Mouse (Mus musculus): ENCODE measurements around the gene Spint5. TPM values are rescaled to one million over a fixed set of nuclear protein-coding genes. Genes with fewer than 3 reads are reported as not detected.

Spint5 gene
- polyA plus RNA-seq, 2 experiments: not detected

GRCm38 (mm10) chr2:164676916-164677685 lies 38.0 kb upstream of the Spint5 start:
- H3K36me3 ChIP-seq (replicated peaks; ENCODE audit: control insufficient read depth, insufficient read depth, low read depth): no peaks in the 10 kb centered on the region
- H3K27ac ChIP-seq: no peak overlapping the region
- no peak overlapping the region for H3K9ac ChIP-seq (replicated peaks)
- H3K27me3 ChIP-seq (ENCODE audit: control insufficient read depth, insufficient read depth, low read length): no peaks in the 10 kb centered on the region
- H3K9me3 ChIP-seq (ENCODE audit: control insufficient read depth, low read length): no peaks in the 10 kb centered on the region
- WGBS (ENCODE audit: insufficient replicate concordance): 65% methylated on average over 16 of the region's 16 CpGs
- TF ChIP-seq CTCF (IDR thresholded peaks at IDR 0.05; ENCODE audit: low read depth) (no peak), EP300 (IDR thresholded peaks at IDR 0.05; ENCODE audit: low read depth) (no peak)
- peaks cover 0 to 2% of the 10 kb centered on the region in 2 experiments; a peak in 2 of 4 replicates for H3K4me1 ChIP-seq (replicated peaks; ENCODE audit: control insufficient read depth in 2 of 2, insufficient read depth in 2 of 2, low read length in 1 of 2)
- H3K4me3 ChIP-seq (ENCODE audit: insufficient read depth in 1 of 2, low read depth in 2 of 2, low read length in 2 of 2): no peak overlapping the region
- no peak for DNase-seq (ENCODE audit: low read depth in 3 of 3, low spot score in 3 of 3)
- ATAC-seq (ENCODE audit: insufficient read depth): no peak
- H3K4me2 ChIP-seq (ENCODE audit: low read depth): no peak overlapping the region

GRCm38 (mm10) chr2:164678848-164679625 lies 36.1 kb upstream of the Spint5 start:
- H3K9ac ChIP-seq (replicated peaks): no peak overlapping the region; the same call in 1 of the 2 replicates
- 20% methylated on average over 19 of the region's 19 CpGs for WGBS (ENCODE audit: insufficient replicate concordance)

GRCm38 (mm10) chr2:164679906-164680305 lies 35.2 kb upstream of the Spint5 start:
- no peak overlapping the region for H3K4me2 ChIP-seq (ENCODE audit: low read depth)
- peaks cover 0 to 2% of the 10 kb centered on the region in 2 experiments; a peak in 2 of 4 replicates for H3K4me1 ChIP-seq (replicated peaks; ENCODE audit: control insufficient read depth in 2 of 2, insufficient read depth in 2 of 2, low read length in 1 of 2)
- no peaks in the 10 kb centered on the region for H3K36me3 ChIP-seq (replicated peaks; ENCODE audit: control insufficient read depth, insufficient read depth, low read depth)
- WGBS (ENCODE audit: insufficient replicate concordance): 22% methylated on average over 3 of the region's 3 CpGs
- ATAC-seq (ENCODE audit: insufficient read depth): no peak
- H3K27ac ChIP-seq: no peak overlapping the region
- TF ChIP-seq CTCF (IDR thresholded peaks at IDR 0.05; ENCODE audit: low read depth): no peak
- TF ChIP-seq EP300 (IDR thresholded peaks at IDR 0.05; ENCODE audit: low read depth): no peak
- H3K9ac ChIP-seq (replicated peaks): no peak overlapping the region
- DNase-seq (ENCODE audit: low read depth in 3 of 3, low spot score in 3 of 3): no peak
- no peak overlapping the region for H3K4me3 ChIP-seq (ENCODE audit: insufficient read depth in 1 of 2, low read depth in 2 of 2, low read length in 2 of 2)
- H3K27me3 ChIP-seq (ENCODE audit: control insufficient read depth, insufficient read depth, low read length): no peaks in the 10 kb centered on the region
- no peaks in the 10 kb centered on the region for H3K9me3 ChIP-seq (ENCODE audit: control insufficient read depth, low read length)

More at GRCm38 (mm10) chr2:164678848-164679625, 36.1 kb upstream of the Spint5 start:
- peak; percentile 47; the same call in 1 of the 2 replicates for ATAC-seq (ENCODE audit: insufficient read depth)
- H3K36me3 ChIP-seq (replicated peaks; ENCODE audit: control insufficient read depth, insufficient read depth, low read depth): no peaks in the 10 kb centered on the region
- TF ChIP-seq CTCF (IDR thresholded peaks at IDR 0.05; ENCODE audit: low read depth) (peak; percentile 89), EP300 (IDR thresholded peaks at IDR 0.05; ENCODE audit: low read depth) (no peak)
- no peak overlapping the region for H3K27ac ChIP-seq
- H3K4me3 ChIP-seq (ENCODE audit: insufficient read depth in 1 of 2, low read depth in 2 of 2, low read length in 2 of 2): peak overlapping the region in 1 of 2 experiments; percentile 34; a peak in 2 of 4 replicates
- DNase-seq (ENCODE audit: low read depth in 3 of 3, low spot score in 3 of 3): peak; percentile 19 to 41 (median 31)
- H3K27me3 ChIP-seq (ENCODE audit: control insufficient read depth, insufficient read depth, low read length): no peaks in the 10 kb centered on the region
- no peaks in the 10 kb centered on the region for H3K9me3 ChIP-seq (ENCODE audit: control insufficient read depth, low read length)
- H3K4me2 ChIP-seq (ENCODE audit: low read depth): peak overlapping the region; percentile 51
- peaks cover 0 to 2% of the 10 kb centered on the region in 2 experiments; a peak in 2 of 4 replicates for H3K4me1 ChIP-seq (replicated peaks; ENCODE audit: control insufficient read depth in 2 of 2, insufficient read depth in 2 of 2, low read length in 1 of 2)

GRCm38 (mm10) chr2:164684807-164685206 lies 30.3 kb upstream of the Spint5 start, which contains the start of gene Wfdc13:
Wfdc13 (plus strand) TSS chr2:164685107.
- Histone ChIP-seq H3K9ac (replicated peaks) (no peak within 1 kb of the TSS), H3K4me3 (ENCODE audit: insufficient read depth in 1 of 2, low read depth in 2 of 2, low read length in 2 of 2) (no peak within 1 kb of the TSS), H3K27me3 (ENCODE audit: control insufficient read depth, insufficient read depth, low read length) (no peaks in the 10 kb centered on the region), H3K27ac (no peak within 1 kb of the TSS), H3K4me1 (replicated peaks; ENCODE audit: control insufficient read depth in 2 of 2, insufficient read depth in 2 of 2, low read length in 1 of 2) (peaks cover 0 to 2% of the 10 kb centered on the region in 2 experiments; a peak in 2 of 4 replicates), H3K4me2 (ENCODE audit: low read depth) (no peak within 1 kb of the TSS), H3K9me3 (ENCODE audit: control insufficient read depth, low read length) (no peaks in the 10 kb centered on the region), H3K36me3 (replicated peaks; ENCODE audit: control insufficient read depth, insufficient read depth, low read depth) (no peaks in the 10 kb centered on the region)
- no peak for TF ChIP-seq CTCF (IDR thresholded peaks at IDR 0.05; ENCODE audit: low read depth)
- TF ChIP-seq EP300 (IDR thresholded peaks at IDR 0.05; ENCODE audit: low read depth): no peak
- 47% methylated on average over 3 of the region's 3 CpGs for WGBS (ENCODE audit: insufficient replicate concordance)
- no peak for DNase-seq (ENCODE audit: low read depth in 3 of 3, low spot score in 3 of 3)
- ATAC-seq (ENCODE audit: insufficient read depth): no peak

GRCm38 (mm10) chr2:164698201-164698600 lies 16.9 kb upstream of the Spint5 start, which contains the start of gene Spint4:
Spint4 (plus strand) TSS chr2:164698501.
- Histone ChIP-seq H3K27ac (no peak within 1 kb of the TSS), H3K4me3 (ENCODE audit: insufficient read depth in 1 of 2, low read depth in 2 of 2, low read length in 2 of 2) (no peak within 1 kb of the TSS), H3K36me3 (replicated peaks; ENCODE audit: control insufficient read depth, insufficient read depth, low read depth) (no peaks in the 10 kb centered on the region), H3K4me1 (replicated peaks; ENCODE audit: control insufficient read depth in 2 of 2, insufficient read depth in 2 of 2, low read length in 1 of 2) (no peaks in the 10 kb centered on the region), H3K9me3 (ENCODE audit: control insufficient read depth, low read length) (no peaks in the 10 kb centered on the region), H3K4me2 (ENCODE audit: low read depth) (no peak within 1 kb of the TSS), H3K9ac (replicated peaks) (no peak within 1 kb of the TSS), H3K27me3 (ENCODE audit: control insufficient read depth, insufficient read depth, low read length) (no peaks in the 10 kb centered on the region)
- WGBS (ENCODE audit: insufficient replicate concordance): 58% methylated on average over 4 of the region's 4 CpGs
- no peak for ATAC-seq (ENCODE audit: insufficient read depth)
- TF ChIP-seq EP300 (IDR thresholded peaks at IDR 0.05; ENCODE audit: low read depth) (no peak), CTCF (IDR thresholded peaks at IDR 0.05; ENCODE audit: low read depth) (no peak)
- DNase-seq (ENCODE audit: low read depth in 3 of 3, low spot score in 3 of 3): no peak
